Mouse (Mus musculus) heart, adult 8-10 months (tissue): ENCODE measurements around the gene Ffar2. TPM values are rescaled to one million over a fixed set of nuclear protein-coding genes. Genes with fewer than 3 reads are reported as not detected.

Experiments
- DNase-seq: peaks from one replicate; pipeline ENCODE4 v3.0.0; 2022; ENCODE audit warnings: low spot score
- total RNA-seq, 4 experiments: library from RNA; stranded (reverse); gene quantifications; 2 replicates each; pipeline ENCODE4 v1.2.4; 2022

Ffar2 gene
- total RNA-seq, 4 experiments from 2014 or later: 0.25 to 0.46 TPM; not detected in 2

- DNase-seq: no peak
These were observed 47.5 kb downstream of the Ffar2 start for GRCm38 (mm10) chr7:30776104-30776503.

- DNase-seq: no peak
These were observed 54.3 kb downstream of the Ffar2 start for GRCm38 (mm10) chr7:30769236-30769635.

Other genes with a start within 250 kb of the Ffar2 start
- 10 to 100 TPM; 14.2 to 19.6 (median 16.2) TPM for gene Kmt2b, start 235.0 kb downstream of the Ffar2 start, total RNA-seq
- gene Zbtb32, start 224.9 kb downstream of the Ffar2 start, total RNA-seq: not detected
- under 1 TPM in 1 of 4 experiments, not detected in 3; 0.19 TPM for gene Upk1a, start 210.9 kb downstream of the Ffar2 start, total RNA-seq
- gene Cox6b1, start 197.6 kb downstream of the Ffar2 start, total RNA-seq: 1,000 to 10,000 TPM; 4,392 to 5,023 (median 4,762) TPM
- not detected for gene Etv2, start 187.9 kb downstream of the Ffar2 start, total RNA-seq
- gene Rbm42, start 173.5 kb downstream of the Ffar2 start, total RNA-seq: 10 to 100 TPM; 43.9 to 49.9 (median 44.7) TPM
- 1 to 10 TPM; 3.0 to 7.4 (median 6.0) TPM for gene Haus5, start 158.8 kb downstream of the Ffar2 start, total RNA-seq
- gene Pmis2, start 152.2 kb downstream of the Ffar2 start, total RNA-seq: under 1 TPM in 1 of 4 experiments, not detected in 3; 0.40 TPM
- gene 2200002J24Rik, start 124.8 kb downstream of the Ffar2 start, total RNA-seq: under 1 TPM in 1 of 4 experiments, not detected in 3; 0.82 TPM
- under 1 TPM in 3 of 4 experiments, not detected in 1; 0.09 to 0.28 (median 0.16) TPM for gene Atp4a, start 111.6 kb downstream of the Ffar2 start, total RNA-seq
- gene Tmem147, start 94.2 kb downstream of the Ffar2 start, total RNA-seq: 100 to 1,000 TPM; 229 to 268 (median 258) TPM
- not detected for gene Gapdhs, start 80.1 kb downstream of the Ffar2 start, total RNA-seq
- 1 to 10 TPM; 1.3 to 4.6 (median 3.0) TPM for gene Sbsn, start 72.3 kb downstream of the Ffar2 start, total RNA-seq
- gene Dmkn, start 60.0 kb downstream of the Ffar2 start, total RNA-seq: 1 to 10 TPM in 3 of 4 experiments, under 1 TPM in 1; 0.82 to 1.7 (median 1.4) TPM
- not detected for gene Krtdap, start 35.9 kb downstream of the Ffar2 start, total RNA-seq
- gene Ffar3, start 32.4 kb upstream of the Ffar2 start, total RNA-seq: not detected
- not detected for gene Ffar1, start 37.8 kb upstream of the Ffar2 start, total RNA-seq
- 1 to 10 TPM in 1 of 4 experiments, under 1 TPM in 3; 0.52 to 1.0 (median 0.71) TPM for gene Cd22, start 56.6 kb upstream of the Ffar2 start, total RNA-seq
- not detected for gene Mag, start 91.1 kb upstream of the Ffar2 start, total RNA-seq
- 1 to 10 TPM; 3.6 to 9.2 (median 5.7) TPM for gene Hamp2, start 100.9 kb upstream of the Ffar2 start, total RNA-seq
- 10 to 100 TPM in 3 of 4 experiments, 1 to 10 TPM in 1; 9.3 to 31.5 (median 13.6) TPM for gene Hamp, start 120.3 kb upstream of the Ffar2 start, total RNA-seq
- gene Usf2, start 133.0 kb upstream of the Ffar2 start, total RNA-seq: 100 to 1,000 TPM; 102 to 121 (median 107) TPM
- gene Lsr, start 149.7 kb upstream of the Ffar2 start, total RNA-seq: 1 to 10 TPM; 2.6 to 3.8 (median 3.1) TPM
- gene Fam187b, start 150.0 kb upstream of the Ffar2 start, total RNA-seq: under 1 TPM in 2 of 4 experiments, not detected in 2; 0.25 TPM
- 10 to 100 TPM; 22.7 to 35.0 (median 28.4) TPM for gene Fxyd5, start 218.7 kb upstream of the Ffar2 start, total RNA-seq
- 1 to 10 TPM in 2 of 4 experiments, under 1 TPM in 2; 0.49 to 1.5 (median 1.1) TPM for gene Fxyd7, start 227.7 kb upstream of the Ffar2 start, total RNA-seq
- 1,000 to 10,000 TPM in 2 of 4 experiments, 100 to 1,000 TPM in 2; 843 to 1,156 (median 1,037) TPM for gene Fxyd1, start 233.4 kb upstream of the Ffar2 start, total RNA-seq
- gene Lgi4, start 235.6 kb upstream of the Ffar2 start, total RNA-seq: 1 to 10 TPM; 2.6 to 3.8 (median 3.4) TPM